Mouse (Mus musculus): Measurements from ENCODE around the gene Olfr1031.

DNA sequence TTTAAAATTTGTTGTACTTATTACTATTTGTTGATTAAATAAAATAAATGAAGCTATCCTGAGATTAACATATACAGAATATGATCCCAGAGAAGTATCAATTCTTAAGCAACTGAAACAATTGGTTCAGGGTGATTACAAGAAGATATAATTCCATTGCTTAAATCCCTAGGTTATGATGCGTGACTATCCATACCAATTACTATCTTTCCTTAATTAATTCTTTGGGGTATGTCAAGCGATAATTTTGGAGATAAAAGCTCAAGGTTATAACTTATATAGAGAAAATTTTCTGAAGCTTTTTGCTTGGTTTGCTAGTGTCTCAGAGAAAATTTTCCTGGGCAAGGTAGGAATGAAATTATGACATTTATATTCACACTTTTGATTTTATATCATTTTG is 16.5 kb upstream of the Olfr1031 start, which contains the start of gene Olfr1029:
- TF ChIP-seq CTCF (IDR thresholded peaks at IDR 0.05; ENCODE audit: control insufficient read depth, insufficient read depth, insufficient read length), result no peak
- no peak for TF ChIP-seq MYOG (IDR thresholded peaks at IDR 0.05; ENCODE audit: control insufficient read depth, extremely low read depth, insufficient read length)
- no peak for TF ChIP-seq MAX (IDR thresholded peaks at IDR 0.05)
- TF ChIP-seq USF1 (IDR thresholded peaks at IDR 0.05; ENCODE audit: low read depth), result no peak
- no peak for TF ChIP-seq CEBPB (IDR thresholded peaks at IDR 0.05; ENCODE audit: low read depth)
- TF ChIP-seq MYOD1 (IDR thresholded peaks at IDR 0.05; ENCODE audit: control insufficient read depth, insufficient read length, low read depth), result no peak

Data from C2C12 (cell line).